Mouse (Mus musculus) limb, embryonic 13.5 days (tissue): ENCODE results near the gene Iars2. TPM values are rescaled to one million over a fixed set of nuclear protein-coding genes. Genes with fewer than 3 reads are reported as not detected.

Experiments used
- ATAC-seq: fragments of 200-750 bp; cut with Nextera tagmentation; 2 replicates; pipeline ENCODE4 v1.8.0; 2017; ENCODE audit warnings: low read depth, moderate number of reproducible peaks, moderate TSS enrichment; ENCODE audit not compliant: low FRiP score
- H3K27ac ChIP-seq: fragments of 300-500 bp; sonication (generic); 2 replicates; pipeline ENCODE4 v1.5.1; 2015; ENCODE audit warnings: inconsistent platforms, mild to moderate bottlenecking, moderate library complexity
- H3K27me3 ChIP-seq: fragments of 300-500 bp; sonication (generic); 2 replicates; pipeline ENCODE4 v1.6.1; 2015; ENCODE audit warnings: mild to moderate bottlenecking, inconsistent platforms
- H3K36me3 ChIP-seq: fragments of 300-500 bp; sonication (generic); 2 replicates; pipeline ENCODE4 v1.6.1; 2015; ENCODE audit warnings: inconsistent platforms, mild to moderate bottlenecking, moderate library complexity
- H3K4me1 ChIP-seq: fragments of 300-500 bp; sonication (generic); 2 replicates; pipeline ENCODE4 v1.6.1; 2015; ENCODE audit warnings: inconsistent platforms
- H3K4me2 ChIP-seq: fragments of 300-500 bp; sonication (generic); replicated peaks from 2 replicates; pipeline ENCODE4 v1.6.1; 2015; ENCODE audit warnings: inconsistent platforms, mild to moderate bottlenecking, moderate library complexity
- H3K4me3 ChIP-seq: fragments of 300-500 bp; sonication (generic); 2 replicates; pipeline ENCODE4 v1.5.1; 2015; ENCODE audit warnings: moderate library complexity, mild to moderate bottlenecking, inconsistent platforms
- H3K9ac ChIP-seq: fragments of 300-500 bp; sonication (generic); 2 replicates; pipeline ENCODE4 v1.6.1; 2015; ENCODE audit warnings: mild to moderate bottlenecking, inconsistent platforms
- H3K9me3 ChIP-seq: fragments of 300-500 bp; sonication (generic); 2 replicates; pipeline ENCODE4 v1.6.1; 2016; ENCODE audit warnings: inconsistent platforms
- WGBS: fragments of 180-500 bp; shearing (Covaris S2); methylation state at CpG from one replicate; pipeline ENCODE4 v1.1.7; 2015; 5-methylcytosine and 5-hydroxymethylcytosine counted together
- microRNA counts: library from miRNA; unstranded; fragments of <30 nt; microRNA quantifications from one replicate; lab custom pipeline; 2016
- microRNA-seq: library from miRNA; unstranded; fragments of <30 nt; microRNA quantifications from one replicate; pipeline ENCODE4, GENCODE M21; 2016
- polyA plus RNA-seq: library from polyadenylated mRNA; unstranded; fragments of >200 nt; fragmentation: Nextera tagmentation; extraction: Ambion mirVana; gene quantifications from 2 replicates; pipeline ENCODE4 v1.2.1, GENCODE M21; 2015

Gene Iars2
- polyA plus RNA-seq, 1 experiment from 2014 or later, result 25.8 TPM

DNA sequence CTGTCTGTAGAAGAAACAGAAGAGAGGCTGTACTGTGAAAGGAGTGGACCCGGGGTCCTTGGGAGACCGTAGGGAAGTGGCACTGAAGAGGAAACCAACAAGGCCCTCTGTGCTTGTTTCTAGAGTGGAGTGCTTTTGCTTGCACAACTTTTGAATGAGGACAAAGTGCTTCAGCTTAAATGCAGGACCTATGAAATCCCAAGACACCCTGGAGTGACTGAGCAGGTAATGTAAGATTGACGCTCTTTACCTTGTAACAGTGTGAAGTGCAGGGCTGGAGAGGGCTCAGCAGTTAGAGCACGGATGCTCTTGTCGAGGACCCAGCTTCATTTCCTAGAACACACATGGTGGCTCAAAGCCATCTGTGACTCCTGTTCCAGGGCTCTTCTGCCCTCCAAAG, 93.4 kb downstream of the Iars2 start:
- no peak overlapping the region for H3K4me3 ChIP-seq
- no peak for ATAC-seq
- H3K27me3 ChIP-seq, result no peaks in the 10 kb centered on the region
- H3K4me1 ChIP-seq, result peaks cover under 1% of the 10 kb centered on the region; the same call in 1 of the 2 replicates
- no peak overlapping the region for H3K4me2 ChIP-seq
- H3K9me3 ChIP-seq, result no peaks in the 10 kb centered on the region
- H3K36me3 ChIP-seq, result peaks cover 52% of the 10 kb centered on the region
- no peak overlapping the region for H3K27ac ChIP-seq
- 94% methylated on average over 5 of the region's 5 CpGs for WGBS
- H3K9ac ChIP-seq, result no peak overlapping the region

MicroRNA genes within 50 kb of the gene (microRNA counts, 519-probe panel; counts per million panel counts)
- microRNA mmu-miR-194 (lab: Ali Mortazavi, UCI) (2,570 counts per million, percentile 38 among the panel's probes with 10 or more counts), microRNA mmu-miR-664 (lab: Ali Mortazavi, UCI) (not detected)

Small RNA genes within 50 kb of the gene (microRNA-seq; reads per million reads assigned to microRNA genes)
- gene Mir194-1 (1.4 reads per million), gene Mir215 (1.6 reads per million), gene Mir664 (5.2 reads per million, percentile 18 among the genes with 10 or more reads in this experiment)

Other genes with a start within 250 kb of the Iars2 start
- gene Rab3gap2, start 125.3 kb downstream of the Iars2 start, polyA plus RNA-seq, result 22.4 and 25.7 TPM in 2 replicates
- gene Bpnt1, start 2.8 kb upstream of the Iars2 start, polyA plus RNA-seq, result 19.7 and 21.9 TPM in 2 replicates
- 164 and 177 TPM in 2 replicates for gene Eprs, start 33.6 kb upstream of the Iars2 start, polyA plus RNA-seq
- 0.36 and 0.45 TPM in 2 replicates for gene Slc30a10, start 125.5 kb upstream of the Iars2 start, polyA plus RNA-seq